Mouse (Mus musculus): Measurements from ENCODE around the gene Srrm4.

GRCm38 (mm10) chr5:116553868-116554267 is 37.7 kb downstream of the Srrm4 start:
- TF ChIP-seq CTCF (IDR thresholded peaks at IDR 0.05) (no peak), EP300 (IDR thresholded peaks at IDR 0.05) (no peak)

All from lung, postnatal 0 days (tissue).